Mouse (Mus musculus): ENCODE results near the gene Gfap. TPM values are rescaled to one million over a fixed set of nuclear protein-coding genes. Genes with fewer than 3 reads are reported as not detected.

The Gfap gene
- polyA plus RNA-seq, 1 experiment from 2014 or later: 0.09 TPM

- Histone ChIP-seq H3K27ac (replicated peaks) (no peak overlapping the region), H3K27me3 (ENCODE audit: low read depth, poor library complexity, severe bottlenecking) (no peaks in the 10 kb centered on the region), H3K36me3 (peaks cover 100% of the 10 kb centered on the region), H3K4me1 (no peaks in the 10 kb centered on the region), H3K4me3 (no peak overlapping the region), H3K9me3 (replicated peaks) (no peaks in the 10 kb centered on the region)
- no peak for DNase-seq (ENCODE audit: low spot score)
These were observed 47.0 kb downstream of the Gfap start for GRCm38 (mm10) chr11:102853760-102854159.

- Histone ChIP-seq H3K27ac (replicated peaks) (no peak overlapping the region), H3K9me3 (replicated peaks) (no peaks in the 10 kb centered on the region), H3K36me3 (peaks cover 100% of the 10 kb centered on the region), H3K4me1 (no peaks in the 10 kb centered on the region), H3K4me3 (no peak overlapping the region), H3K27me3 (ENCODE audit: low read depth, poor library complexity, severe bottlenecking) (no peaks in the 10 kb centered on the region)
- 72% methylated on average over 5 of the region's 5 CpGs for WGBS
- DNase-seq (ENCODE audit: low spot score): peak; percentile 50
These were observed 48.8 kb downstream of the Gfap start for GRCm38 (mm10) chr11:102851883-102852282.

GRCm38 (mm10) chr11:102845926-102846325, 54.8 kb downstream of the Gfap start:
- no peaks in the 10 kb centered on the region for H3K27me3 ChIP-seq (ENCODE audit: low read depth, poor library complexity, severe bottlenecking)
- H3K4me3 ChIP-seq: no peak overlapping the region
- H3K27ac ChIP-seq (replicated peaks): no peak overlapping the region
- H3K4me1 ChIP-seq: no peaks in the 10 kb centered on the region
- H3K9me3 ChIP-seq (replicated peaks): no peaks in the 10 kb centered on the region
- WGBS: 90% methylated on average over 10 of the region's 10 CpGs
- peaks cover 100% of the 10 kb centered on the region for H3K36me3 ChIP-seq
- no peak for DNase-seq (ENCODE audit: low spot score)

- Histone ChIP-seq H3K36me3 (peaks cover 80% of the 10 kb centered on the region), H3K4me3 (no peak overlapping the region), H3K27ac (replicated peaks) (no peak overlapping the region), H3K4me1 (no peaks in the 10 kb centered on the region), H3K9me3 (replicated peaks) (no peaks in the 10 kb centered on the region), H3K27me3 (ENCODE audit: low read depth, poor library complexity, severe bottlenecking) (no peaks in the 10 kb centered on the region)
- WGBS: 91% methylated on average over 9 of the region's 9 CpGs
- no peak for DNase-seq (ENCODE audit: low spot score)
These were observed 62.0 kb downstream of the Gfap start for GRCm38 (mm10) chr11:102838616-102839150.

GRCm38 (mm10) chr11:102838126-102838525, 62.6 kb downstream of the Gfap start:
- H3K36me3 ChIP-seq: peaks cover 75% of the 10 kb centered on the region
- no peaks in the 10 kb centered on the region for H3K27me3 ChIP-seq (ENCODE audit: low read depth, poor library complexity, severe bottlenecking)
- no peak overlapping the region for H3K27ac ChIP-seq (replicated peaks)
- H3K9me3 ChIP-seq (replicated peaks): no peaks in the 10 kb centered on the region
- no peaks in the 10 kb centered on the region for H3K4me1 ChIP-seq
- H3K4me3 ChIP-seq: no peak overlapping the region
- no peak for DNase-seq (ENCODE audit: low spot score)
- WGBS: 100% methylated on average over 2 of the region's 2 CpGs

GRCm38 (mm10) chr11:102837385-102837784, 63.3 kb downstream of the Gfap start:
- Histone ChIP-seq H3K27me3 (ENCODE audit: low read depth, poor library complexity, severe bottlenecking) (no peaks in the 10 kb centered on the region), H3K36me3 (peaks cover 67% of the 10 kb centered on the region), H3K9me3 (replicated peaks) (no peaks in the 10 kb centered on the region), H3K4me3 (no peak overlapping the region), H3K4me1 (no peaks in the 10 kb centered on the region), H3K27ac (replicated peaks) (no peak overlapping the region)
- WGBS: 93% methylated on average over 1 of the region's 1 CpGs
- DNase-seq (ENCODE audit: low spot score): no peak

Other genes starting within 250 kb of the Gfap start
- gene Meioc, start 237.2 kb downstream of the Gfap start, polyA plus RNA-seq (2016; fragmentation: Nextera tagmentation; extraction: Ambion mirVana): 0.16 and 0.41 TPM in 2 replicates
- 59.5 and 63.2 TPM in 2 replicates for gene Ccdc43, start 203.1 kb downstream of the Gfap start, polyA plus RNA-seq (2016; fragmentation: Nextera tagmentation; extraction: Ambion mirVana)
- 10.7 and 18.4 TPM in 2 replicates for gene Adam11, start 139.5 kb downstream of the Gfap start, polyA plus RNA-seq (2016; fragmentation: Nextera tagmentation; extraction: Ambion mirVana)
- 81.1 and 84.0 TPM in 2 replicates for gene Gjc1, start 81.2 kb downstream of the Gfap start, polyA plus RNA-seq (2016; fragmentation: Nextera tagmentation; extraction: Ambion mirVana)
- not detected in 2 replicates for gene Higd1b, start 65.1 kb downstream of the Gfap start, polyA plus RNA-seq (2016; fragmentation: Nextera tagmentation; extraction: Ambion mirVana)
- 334 and 339 TPM in 2 replicates for gene Eftud2, start 19.9 kb downstream of the Gfap start, polyA plus RNA-seq (2016; fragmentation: Nextera tagmentation; extraction: Ambion mirVana)
- gene Ccdc103, start 19.7 kb downstream of the Gfap start, polyA plus RNA-seq (2016; fragmentation: Nextera tagmentation; extraction: Ambion mirVana): 2.2 and 2.7 TPM in 2 replicates
- not detected in 2 replicates for gene Fam187a, start 15.7 kb downstream of the Gfap start, polyA plus RNA-seq (2016; fragmentation: Nextera tagmentation; extraction: Ambion mirVana)
- 12.4 and 14.0 TPM in 2 replicates for gene Kif18b, start 24.2 kb upstream of the Gfap start, polyA plus RNA-seq (2016; fragmentation: Nextera tagmentation; extraction: Ambion mirVana)
- 3.0 and 5.8 TPM in 2 replicates for gene C1ql1, start 45.8 kb upstream of the Gfap start, polyA plus RNA-seq (2016; fragmentation: Nextera tagmentation; extraction: Ambion mirVana)
- 57.3 and 61.8 TPM in 2 replicates for gene Nmt1, start 127.3 kb upstream of the Gfap start, polyA plus RNA-seq (2016; fragmentation: Nextera tagmentation; extraction: Ambion mirVana)
- gene Dcakd, start 127.4 kb upstream of the Gfap start, polyA plus RNA-seq (2016; fragmentation: Nextera tagmentation; extraction: Ambion mirVana): 265 and 287 TPM in 2 replicates
- gene Plcd3, start 200.7 kb upstream of the Gfap start, polyA plus RNA-seq (2016; fragmentation: Nextera tagmentation; extraction: Ambion mirVana): 1.4 TPM in 2 replicates
- 10.7 and 12.5 TPM in 2 replicates for gene Acbd4, start 200.8 kb upstream of the Gfap start, polyA plus RNA-seq (2016; fragmentation: Nextera tagmentation; extraction: Ambion mirVana)
- gene Hexim1, start 215.3 kb upstream of the Gfap start, polyA plus RNA-seq (2016; fragmentation: Nextera tagmentation; extraction: Ambion mirVana): 2.3 and 2.7 TPM in 2 replicates
- gene Hexim2, start 231.5 kb upstream of the Gfap start, polyA plus RNA-seq (2016; fragmentation: Nextera tagmentation; extraction: Ambion mirVana): 7.8 and 8.2 TPM in 2 replicates

All from midbrain, embryonic 10.5 days (tissue).